Mouse (Mus musculus) limb, embryonic 11.5 days (tissue): ENCODE data around the gene Cox7b2. TPM values are rescaled to one million over a fixed set of nuclear protein-coding genes. Genes with fewer than 3 reads are reported as not detected.

Experiments used
- ATAC-seq: fragments of 200-750 bp; cut with Nextera tagmentation; 2 replicates; pipeline ENCODE4 v1.8.0; 2017; ENCODE audit warnings: low read depth; ENCODE audit not compliant: insufficient number of reproducible peaks, low FRiP score, low TSS enrichment
- DNase-seq: peaks from one replicate; pipeline ENCODE4 v3.0.0-alpha.2; 2015; ENCODE audit warnings: low spot score
- H3K27ac ChIP-seq: fragments of 300-500 bp; sonication (generic); replicated peaks from 2 replicates; pipeline ENCODE4 v1.5.1; 2014; ENCODE audit warnings: low read depth, mild to moderate bottlenecking, low read length
- H3K27me3 ChIP-seq: fragments of 300-500 bp; sonication (generic); 2 replicates; pipeline ENCODE4 v1.6.1; 2014; ENCODE audit warnings: mild to moderate bottlenecking, low read length, mixed read lengths; ENCODE audit not compliant: control insufficient read depth, insufficient read depth
- H3K36me3 ChIP-seq: fragments of 300-500 bp; sonication (generic); 2 replicates; pipeline ENCODE4 v1.6.1; 2014; ENCODE audit warnings: mild to moderate bottlenecking, low read length, moderate library complexity, mixed read lengths; ENCODE audit not compliant: control insufficient read depth, insufficient read depth
- H3K4me1 ChIP-seq: fragments of 300-500 bp; sonication (generic); 2 replicates; pipeline ENCODE4 v1.6.1; 2014; ENCODE audit warnings: low read length, mixed read lengths; ENCODE audit not compliant: control insufficient read depth, insufficient read depth
- H3K4me2 ChIP-seq: fragments of 300-500 bp; sonication (generic); 2 replicates; pipeline ENCODE4 v1.6.1; 2014; ENCODE audit warnings: low read depth, mild to moderate bottlenecking, moderate library complexity; ENCODE audit not compliant: severe bottlenecking
- H3K4me3 ChIP-seq: fragments of 300-500 bp; sonication (generic); 2 replicates; pipeline ENCODE4 v1.5.1; 2014; ENCODE audit warnings: low read depth, low read length
- H3K9ac ChIP-seq: fragments of 300-500 bp; sonication (generic); 2 replicates; pipeline ENCODE4 v1.6.1; 2014; ENCODE audit warnings: mild to moderate bottlenecking, low read length
- H3K9me3 ChIP-seq: fragments of 300-500 bp; sonication (generic); 2 replicates; pipeline ENCODE4 v1.6.1; 2016; ENCODE audit warnings: low read length; ENCODE audit not compliant: control insufficient read depth
- WGBS: fragments of 180-500 bp; shearing (Covaris S2); extraction: QIAGEN DNeasy Blood & Tissue Kit; methylation state at CpG from one replicate; pipeline ENCODE4 v1.1.7; 2014; 5-methylcytosine and 5-hydroxymethylcytosine counted together
- polyA plus RNA-seq: library from polyadenylated mRNA; unstranded; fragments of >200 nt; fragmentation: Nextera tagmentation; extraction: Ambion mirVana; gene quantifications from 2 replicates; pipeline ENCODE4 v1.2.1, GENCODE M21; 2014

Cox7b2 gene
- polyA plus RNA-seq, 1 experiment from 2014 or later, result not detected

- Histone ChIP-seq H3K9ac (no peak overlapping the region), H3K27me3 (no peaks in the 10 kb centered on the region), H3K4me2 (no peak overlapping the region), H3K27ac (no peak overlapping the region), H3K36me3 (no peaks in the 10 kb centered on the region), H3K4me3 (no peak overlapping the region), H3K4me1 (no peaks in the 10 kb centered on the region), H3K9me3 (no peaks in the 10 kb centered on the region)
- WGBS, result 56% methylated on average over 3 of the region's 3 CpGs
- DNase-seq (no peak), ATAC-seq (no peak)
Observed at GRCm38 (mm10) chr5:71456957-71457356, 91.0 kb downstream of the Cox7b2 start.

DNA sequence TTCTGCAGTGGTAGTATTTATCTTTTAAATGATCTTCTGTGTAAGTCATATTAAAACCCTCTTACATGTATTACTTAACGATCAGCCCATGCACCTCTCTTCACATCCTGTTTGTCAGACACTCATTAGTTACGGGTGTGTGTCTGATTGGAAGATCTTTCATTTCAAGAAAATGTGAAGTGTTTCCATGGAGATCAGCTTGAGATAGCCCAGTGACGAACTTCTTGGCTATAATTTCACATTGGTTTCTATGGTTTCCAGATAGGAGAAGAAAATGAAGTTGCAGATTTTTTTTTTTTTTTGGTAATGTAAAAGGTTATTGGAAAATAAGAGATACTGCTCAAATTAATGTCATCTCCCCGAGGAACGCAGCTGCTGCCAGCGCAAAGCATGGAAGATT lies 107.8 kb downstream of the Cox7b2 start:
- WGBS, result 83% methylated on average over 6 of the region's 6 CpGs
- DNase-seq (no peak), ATAC-seq (no peak)

More for the DNA sequence above, 107.8 kb downstream of the Cox7b2 start:
- Histone ChIP-seq H3K36me3 (no peaks in the 10 kb centered on the region), H3K4me1 (no peaks in the 10 kb centered on the region), H3K27me3 (no peaks in the 10 kb centered on the region), H3K4me2 (no peak overlapping the region), H3K9me3 (no peaks in the 10 kb centered on the region), H3K9ac (no peak overlapping the region), H3K4me3 (no peak overlapping the region), H3K27ac (no peak overlapping the region)

Other genes with a start within 250 kb of the Cox7b2 start
- gene Gabrb1, start 109.9 kb upstream of the Cox7b2 start, polyA plus RNA-seq, result 0.21 and 0.34 TPM in 2 replicates
- gene Gabra4, start 110.1 kb upstream of the Cox7b2 start, polyA plus RNA-seq, result 1.8 and 2.7 TPM in 2 replicates